Comparison of ENCODE assay signal across 8 mouse cellular contexts in genomic region chr10:127512813-127513212, GRCm38 (mm10). TPM values are rescaled to one million over a fixed set of nuclear protein-coding genes. Genes with fewer than 3 reads are reported as not detected.
DNase-seq lines count a peak whose midpoint lies in the region; ATAC-seq lines count a peak whose summit lies in the region.

No protein-coding gene starts in this region.

- peak overlapping the region; percentile 57; the same call in 1 of the 2 replicates for H3K9ac ChIP-seq in embryonic facial prominence, embryonic 14.5 days (ENCODE audit: low read depth, low read length)
- no peak overlapping the region for H3K9ac ChIP-seq in limb, embryonic 13.5 days
- peak overlapping the region; percentile 69; the same call in 1 of the 2 replicates for H3K9ac ChIP-seq in midbrain, embryonic 15.5 days

- H3K4me1 ChIP-seq in embryonic facial prominence, embryonic 14.5 days (ENCODE audit: control insufficient read depth, insufficient read depth, low read length), result peaks cover 56% of the 10 kb centered on the region
- H3K4me1 ChIP-seq in limb, embryonic 13.5 days, result peaks cover 90% of the 10 kb centered on the region
- H3K4me1 ChIP-seq in midbrain, embryonic 15.5 days, result peaks cover 91% of the 10 kb centered on the region

- no peaks in the 10 kb centered on the region for H3K9me3 ChIP-seq in embryonic facial prominence, embryonic 14.5 days (ENCODE audit: control insufficient read depth, low read length)
- H3K9me3 ChIP-seq in limb, embryonic 13.5 days, result no peaks in the 10 kb centered on the region
- no peaks in the 10 kb centered on the region for H3K9me3 ChIP-seq in midbrain, embryonic 15.5 days

- H3K4me2 ChIP-seq in embryonic facial prominence, embryonic 14.5 days (ENCODE audit: low read depth, low read length), result peak overlapping the region; percentile 95
- H3K4me2 ChIP-seq in limb, embryonic 13.5 days (replicated peaks), result peak overlapping the region; percentile 84
- H3K4me2 ChIP-seq in midbrain, embryonic 15.5 days, result peak overlapping the region; percentile 93

- DNase-seq in 3T3-L1 (ENCODE audit: low read depth, low spot score), result peak; percentile 92
- DNase-seq in adrenal gland, postnatal 25 days, result peak; percentile 91
- DNase-seq in embryonic facial prominence, embryonic 14.5 days (ENCODE audit: low spot score), result peak; percentile 95
- DNase-seq in heart, adult 8-10 months (ENCODE audit: low spot score), result peak; percentile 94
- DNase-seq in kidney, adult 9 months, result peak; percentile 97
- DNase-seq in spleen, adult 18-20 months, result peak; percentile 83 to 96

- peak; percentile 58 for ATAC-seq in embryonic facial prominence, embryonic 14.5 days (ENCODE audit: low read depth)
- peak; percentile 50 for ATAC-seq in limb, embryonic 13.5 days (ENCODE audit: low FRiP score, low read depth)
- peak; percentile 29 for ATAC-seq in midbrain, embryonic 15.5 days (replicated peaks)

- peaks cover 84% of the 10 kb centered on the region for H3K27me3 ChIP-seq in embryonic facial prominence, embryonic 14.5 days (replicated peaks; ENCODE audit: control insufficient read depth, insufficient read depth, low read length)
- H3K27me3 ChIP-seq in limb, embryonic 13.5 days, result peaks cover 94% of the 10 kb centered on the region
- peaks cover 16% of the 10 kb centered on the region; the same call in 1 of the 2 replicates for H3K27me3 ChIP-seq in midbrain, embryonic 15.5 days (replicated peaks)

- 0% methylated on average over 27 of the region's 27 CpGs for WGBS in embryonic facial prominence, embryonic 14.5 days
- WGBS in limb, embryonic 13.5 days, result under 1% methylated on average over 27 of the region's 27 CpGs
- under 1% methylated on average over 27 of the region's 27 CpGs for WGBS in midbrain, embryonic 15.5 days

- H3K4me3 ChIP-seq in embryonic facial prominence, embryonic 14.5 days (ENCODE audit: low read depth, low read length), result peak overlapping the region; percentile 49
- peak overlapping the region; percentile 52 for H3K4me3 ChIP-seq in limb, embryonic 13.5 days
- H3K4me3 ChIP-seq in midbrain, embryonic 15.5 days, result peak overlapping the region; percentile 45

- peak overlapping the region; percentile 24; the same call in 1 of the 2 replicates for H3K27ac ChIP-seq in embryonic facial prominence, embryonic 14.5 days (replicated peaks; ENCODE audit: low read depth, low read length)
- H3K27ac ChIP-seq in limb, embryonic 13.5 days, result no peak overlapping the region
- peak overlapping the region; percentile 97 for H3K27ac ChIP-seq in midbrain, embryonic 15.5 days

- H3K36me3 ChIP-seq in embryonic facial prominence, embryonic 14.5 days (ENCODE audit: control insufficient read depth, insufficient read depth, low read length), result peaks cover 8% of the 10 kb centered on the region
- H3K36me3 ChIP-seq in limb, embryonic 13.5 days, result peaks cover 8% of the 10 kb centered on the region
- H3K36me3 ChIP-seq in midbrain, embryonic 15.5 days (replicated peaks), result no peaks in the 10 kb centered on the region

RNA-seq across cellular contexts. Expression of gene Ndufa4l2, which starts 2.0 kb away (rescaled TPM):
- total RNA-seq in adrenal gland, postnatal 25 days (2021), result 43.2 and 50.0 TPM in 2 replicates
- 57.7 and 91.9 TPM in 2 replicates for polyA plus RNA-seq in embryonic facial prominence, embryonic 14.5 days (2014; fragmentation: Nextera tagmentation; extraction: Ambion mirVana)
- 10 to 100 TPM; 17.2 to 26.5 (median 21.6) TPM for total RNA-seq in heart, adult 8-10 months (2022)
- polyA plus RNA-seq in limb, embryonic 13.5 days (2015; fragmentation: Nextera tagmentation; extraction: Ambion mirVana), result 8.7 and 10.1 TPM in 2 replicates
- 22.1 and 23.1 TPM in 2 replicates for polyA plus RNA-seq in midbrain, embryonic 15.5 days (2015; fragmentation: Nextera tagmentation; extraction: Ambion mirVana)

RNA-seq across cellular contexts. Expression of gene Shmt2, which starts 9.4 kb away (rescaled TPM):
- total RNA-seq in adrenal gland, postnatal 25 days (2021), result 56.3 and 61.1 TPM in 2 replicates
- 80.0 and 89.4 TPM in 2 replicates for polyA plus RNA-seq in embryonic facial prominence, embryonic 14.5 days (2014; fragmentation: Nextera tagmentation; extraction: Ambion mirVana)
- 10 to 100 TPM; 41.6 to 48.4 (median 44.5) TPM for total RNA-seq in heart, adult 8-10 months (2022)
- polyA plus RNA-seq in limb, embryonic 13.5 days (2015; fragmentation: Nextera tagmentation; extraction: Ambion mirVana), result 97.4 and 98.1 TPM in 2 replicates
- polyA plus RNA-seq in midbrain, embryonic 15.5 days (2015; fragmentation: Nextera tagmentation; extraction: Ambion mirVana), result 49.4 and 50.7 TPM in 2 replicates

RNA-seq across cellular contexts. Expression of gene Stac3, which starts 11.3 kb away (rescaled TPM):
- 2.8 and 4.9 TPM in 2 replicates for total RNA-seq in adrenal gland, postnatal 25 days (2021)
- 5.0 and 5.2 TPM in 2 replicates for polyA plus RNA-seq in embryonic facial prominence, embryonic 14.5 days (2014; fragmentation: Nextera tagmentation; extraction: Ambion mirVana)
- total RNA-seq in heart, adult 8-10 months (2022), result 1 to 10 TPM in 1 of 4 experiments, under 1 TPM in 2, not detected in 1; 0.66 to 1.5 (median 0.76) TPM
- 20.8 and 20.9 TPM in 2 replicates for polyA plus RNA-seq in limb, embryonic 13.5 days (2015; fragmentation: Nextera tagmentation; extraction: Ambion mirVana)
- polyA plus RNA-seq in midbrain, embryonic 15.5 days (2015; fragmentation: Nextera tagmentation; extraction: Ambion mirVana), result 1.4 and 2.4 TPM in 2 replicates

RNA-seq across cellular contexts. Expression of gene Nxph4, which starts 21.5 kb away (rescaled TPM):
- 8.3 and 10.0 TPM in 2 replicates for total RNA-seq in adrenal gland, postnatal 25 days (2021)
- 5.2 and 6.1 TPM in 2 replicates for polyA plus RNA-seq in embryonic facial prominence, embryonic 14.5 days (2014; fragmentation: Nextera tagmentation; extraction: Ambion mirVana)
- total RNA-seq in heart, adult 8-10 months (2022), result under 1 TPM; 0.22 to 0.66 (median 0.50) TPM
- 10.7 and 12.5 TPM in 2 replicates for polyA plus RNA-seq in limb, embryonic 13.5 days (2015; fragmentation: Nextera tagmentation; extraction: Ambion mirVana)
- 93.7 and 114 TPM in 2 replicates for polyA plus RNA-seq in midbrain, embryonic 15.5 days (2015; fragmentation: Nextera tagmentation; extraction: Ambion mirVana)
